Mouse (Mus musculus) thymus, adult 2 months (tissue): ENCODE data around the gene Ism2.

Experiments used
- CTCF ChIP-seq: fragments of 200-500 bp; IDR thresholded peaks from 2 replicates; pipeline ENCODE4 v1.5.1; 2012; ENCODE audit warnings: mild to moderate bottlenecking, control low read depth, low read length, moderate library complexity, borderline replicate concordance; ENCODE audit not compliant: control insufficient read depth, poor library complexity, insufficient read depth; ENCODE audit errors: extremely low read depth
- POLR2A ChIP-seq: fragments of 200-500 bp; IDR thresholded peaks from 2 replicates; pipeline ENCODE4 v1.6.1; 2012; ENCODE audit warnings: mild to moderate bottlenecking, low read length, control low read depth, moderate library complexity; ENCODE audit not compliant: control insufficient read depth, poor library complexity, insufficient read depth; ENCODE audit errors: extremely low read depth

DNA sequence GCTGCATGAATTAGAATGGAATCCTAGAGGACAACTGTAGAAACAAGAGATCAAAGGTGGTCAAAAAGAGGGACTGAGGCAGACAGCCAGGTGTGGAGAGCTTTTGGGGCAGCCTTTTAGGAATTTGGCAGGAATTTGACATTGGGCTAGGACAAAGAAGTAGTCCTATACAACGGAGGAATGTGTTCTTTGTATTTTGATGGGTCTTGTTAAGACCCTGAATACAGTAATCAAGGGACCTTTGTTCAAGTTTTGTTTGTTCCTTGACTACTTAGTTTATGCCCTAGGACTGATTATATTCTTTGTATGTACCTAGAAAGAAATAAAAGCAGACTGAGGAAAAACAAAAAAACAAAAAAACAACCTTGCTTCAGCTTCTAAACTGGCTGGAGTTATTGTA, 18.4 kb upstream of the Ism2 start:
- TF ChIP-seq CTCF = no peak
- TF ChIP-seq POLR2A = no peak
